8 mouse cellular contexts compared by ENCODE assay signal in genomic region chr3:108084767-108085270, GRCm38 (mm10). TPM values are rescaled to one million over a fixed set of nuclear protein-coding genes. Genes with fewer than 3 reads are reported as not detected.
DNase-seq lines count a peak whose midpoint lies in the region; ATAC-seq and TF ChIP-seq lines count a peak whose summit lies in the region.

No protein-coding gene starts in this region.

- no peak for DNase-seq in heart, postnatal 14 days
- no peak for DNase-seq in thymus, postnatal 14 days
- no peak for DNase-seq in kidney, adult 11 months

- intact Hi-C loops in heart, postnatal 14 days (cut with DNase I) = loop anchor here (5.0 kb wide), 1 partner anchor 117 kb away; the partner anchor contains the start of gene Cyb561d1

- TF ChIP-seq POLR2A in ES-Bruce4 (IDR thresholded peaks at IDR 0.05; ENCODE audit: insufficient read depth, low read length) = no peak

- WGBS in heart, embryonic 11.5 days (ENCODE audit: insufficient replicate concordance) = 18% methylated on average over 13 of the region's 13 CpGs
- WGBS in forebrain, embryonic 15.5 days = 15% methylated on average over 13 of the region's 13 CpGs
- WGBS in macrophage (ENCODE audit: missing documents) = 6% methylated on average over 13 of the region's 13 CpGs

- TF ChIP-seq EP300 in ES-Bruce4 (IDR thresholded peaks at IDR 0.05; ENCODE audit: insufficient read depth, low read depth, low read length) = no peak

- peaks cover 51% of the 10 kb centered on the region for H3K4me1 ChIP-seq in heart, embryonic 11.5 days (ENCODE audit: control insufficient read depth, insufficient read depth, low read length)
- H3K4me1 ChIP-seq in ES-Bruce4 (ENCODE audit: control insufficient read depth, insufficient read depth, low read length) = peaks cover 4% of the 10 kb centered on the region
- H3K4me1 ChIP-seq in forebrain, embryonic 15.5 days = peaks cover 50% of the 10 kb centered on the region

- no peaks in the 10 kb centered on the region for H3K36me3 ChIP-seq in heart, embryonic 11.5 days (ENCODE audit: control insufficient read depth, insufficient read depth, low read length)
- H3K36me3 ChIP-seq in ES-Bruce4 (ENCODE audit: control insufficient read depth, insufficient read depth, low read length, poor library complexity, severe bottlenecking) (no peaks in the 10 kb centered on the region), macrophage (ENCODE audit: inconsistent target) (peaks cover 8% of the 10 kb centered on the region; the same call in 1 of the 2 replicates)
- H3K36me3 ChIP-seq in forebrain, embryonic 15.5 days = no peaks in the 10 kb centered on the region

- TF ChIP-seq CTCF in ES-Bruce4 (IDR thresholded peaks at IDR 0.05; ENCODE audit: low read depth, low read length) = no peak

- ATAC-seq in heart, embryonic 11.5 days (replicated peaks; ENCODE audit: insufficient number of reproducible peaks, low FRiP score, low TSS enrichment) = 0 out of 2 replicates have a peak, but pooled peaks have one; percentile 0
- ATAC-seq in forebrain, embryonic 15.5 days (replicated peaks) = peak; percentile 55
- ATAC-seq in inflammation-experienced regulatory T-cells, adult 6 months = no peak

- H3K4me2 ChIP-seq in heart, embryonic 11.5 days = peak overlapping the region; percentile 95
- peak overlapping the region; percentile 100 for H3K4me2 ChIP-seq in forebrain, embryonic 15.5 days (replicated peaks)

- H3K27me3 ChIP-seq in heart, embryonic 11.5 days (ENCODE audit: control insufficient read depth, insufficient read depth, low read length) = no peaks in the 10 kb centered on the region
- no peaks in the 10 kb centered on the region for H3K27me3 ChIP-seq in ES-Bruce4 (ENCODE audit: control insufficient read depth, insufficient read depth, low read length, poor library complexity, severe bottlenecking)
- no peaks in the 10 kb centered on the region for H3K27me3 ChIP-seq in forebrain, embryonic 15.5 days

- peak overlapping the region; percentile 83 for H3K9ac ChIP-seq in heart, embryonic 11.5 days (ENCODE audit: low read depth, low read length)
- H3K9ac ChIP-seq in ES-Bruce4 (ENCODE audit: low read depth, poor library complexity, severe bottlenecking) = peak overlapping the region; percentile 79
- H3K9ac ChIP-seq in forebrain, embryonic 15.5 days (replicated peaks) = peak overlapping the region; percentile 62

- no peaks in the 10 kb centered on the region for H3K9me3 ChIP-seq in heart, embryonic 11.5 days (replicated peaks; ENCODE audit: control insufficient read depth, low read length)
- no peaks in the 10 kb centered on the region for H3K9me3 ChIP-seq in ES-Bruce4 (replicated peaks; ENCODE audit: control insufficient read depth, insufficient read depth, low read length, poor library complexity, severe bottlenecking)
- no peaks in the 10 kb centered on the region for H3K9me3 ChIP-seq in forebrain, embryonic 15.5 days

- peak overlapping the region; percentile 80 for H3K4me3 ChIP-seq in heart, embryonic 11.5 days (ENCODE audit: low read depth, low read length)
- peak overlapping the region; percentile 61 for H3K4me3 ChIP-seq in ES-Bruce4 (ENCODE audit: low read depth, low read length)
- peak overlapping the region; percentile 53 for H3K4me3 ChIP-seq in forebrain, embryonic 15.5 days
- peak overlapping the region; percentile 74 for H3K4me3 ChIP-seq in macrophage (ENCODE audit: inconsistent target)

- peaks cover 52% of the 10 kb centered on the region for H3K79me2 ChIP-seq in macrophage (ENCODE audit: inconsistent target)

- peak overlapping the region; percentile 91; the same call in 1 of the 2 replicates for H3K27ac ChIP-seq in heart, embryonic 11.5 days (ENCODE audit: low read depth, low read length)
- H3K27ac ChIP-seq in ES-Bruce4 (ENCODE audit: insufficient read depth, low read length) (no peak overlapping the region), macrophage (peak overlapping the region; percentile 66)
- H3K27ac ChIP-seq in forebrain, embryonic 15.5 days (replicated peaks) = peak overlapping the region; percentile 73

RNA-seq across cellular contexts. Expression of gene Ampd2, which starts 1.6 kb away (rescaled TPM):
- 30.6 and 32.1 TPM in 2 replicates for polyA plus RNA-seq in heart, embryonic 11.5 days (2014; fragmentation: Nextera tagmentation; extraction: Ambion mirVana)
- total RNA-seq in heart, postnatal 14 days (2021) = 1 to 10 TPM; 7.5 to 8.7 TPM
- polyA plus RNA-seq in ES-Bruce4 (2011; ENCODE audit: insufficient read depth, insufficient read length, low read depth, missing spikeins) (34.9 and 48.2 TPM in 2 replicates), macrophage (2018) (7.1 to 19.1 TPM (median 17.7 TPM) in 3 replicates)
- 49.4 and 50.7 TPM in 2 replicates for polyA plus RNA-seq in forebrain, embryonic 15.5 days (2015; fragmentation: Nextera tagmentation; extraction: Ambion mirVana)
- 100 to 1,000 TPM in 2 of 26 experiments, 10 to 100 TPM in 24; 21.4 to 129 (median 44.8) TPM for total RNA-seq in macrophage (2018; cell fraction: chromatin; rRNA removed)
- 10 to 100 TPM in 25 of 26 experiments, 1 to 10 TPM in 1; 9.3 to 16.5 (median 13.3) TPM for total RNA-seq in macrophage (2018; cell fraction: cytosol; rRNA removed)
- 100 to 1,000 TPM in 1 of 26 experiments, 10 to 100 TPM in 25; 12.7 to 107 (median 33.1) TPM for total RNA-seq in macrophage (2018; cell fraction: nucleus; rRNA removed)
- polyA plus RNA-seq in inflammation-experienced regulatory T-cells, adult 6 months (2017; shearing (Covaris generic)) = 10 to 100 TPM; 15.6 to 26.4 (median 18.1) TPM

RNA-seq across cellular contexts. Expression of gene Gnat2, which starts 7.8 kb away (rescaled TPM):
- 1.1 and 1.3 TPM in 2 replicates for polyA plus RNA-seq in heart, embryonic 11.5 days (2014; fragmentation: Nextera tagmentation; extraction: Ambion mirVana)
- under 1 TPM in 1 of 2 experiments, not detected in 1; 0.34 TPM for total RNA-seq in heart, postnatal 14 days (2021)
- 3.2 and 3.5 TPM in 2 replicates for polyA plus RNA-seq in ES-Bruce4 (2011; ENCODE audit: insufficient read depth, insufficient read length, low read depth, missing spikeins)
- 0.43 and 0.46 TPM in 2 replicates for polyA plus RNA-seq in forebrain, embryonic 15.5 days (2015; fragmentation: Nextera tagmentation; extraction: Ambion mirVana)
- not detected for total RNA-seq in macrophage (2018; cell fraction: chromatin; rRNA removed)
- under 1 TPM in 2 of 26 experiments, not detected in 24; 0.07 to 0.12 TPM for total RNA-seq in macrophage (2018; cell fraction: cytosol; rRNA removed)
- total RNA-seq in macrophage (2018; cell fraction: nucleus; rRNA removed) = not detected
- not detected in 3 replicates for polyA plus RNA-seq in macrophage (2018)
- not detected for polyA plus RNA-seq in inflammation-experienced regulatory T-cells, adult 6 months (2017; shearing (Covaris generic))

RNA-seq across cellular contexts. Expression of gene Gstm4, which starts 40.1 kb away (rescaled TPM):
- 14.7 and 17.7 TPM in 2 replicates for polyA plus RNA-seq in heart, embryonic 11.5 days (2014; fragmentation: Nextera tagmentation; extraction: Ambion mirVana)
- total RNA-seq in heart, postnatal 14 days (2021) = 10 to 100 TPM in 1 of 2 experiments, 1 to 10 TPM in 1; 9.2 to 10.1 TPM
- polyA plus RNA-seq in ES-Bruce4 (2011; ENCODE audit: insufficient read depth, insufficient read length, low read depth, missing spikeins) (14.0 and 15.1 TPM in 2 replicates), macrophage (2018) (10.1 to 17.6 TPM (median 15.1 TPM) in 3 replicates)
- 12.4 and 15.1 TPM in 2 replicates for polyA plus RNA-seq in forebrain, embryonic 15.5 days (2015; fragmentation: Nextera tagmentation; extraction: Ambion mirVana)
- total RNA-seq in macrophage (2018; cell fraction: chromatin; rRNA removed) = 1 to 10 TPM in 23 of 26 experiments, under 1 TPM in 3; 0.41 to 9.7 (median 3.6) TPM
- total RNA-seq in macrophage (2018; cell fraction: cytosol; rRNA removed) = 10 to 100 TPM; 11.5 to 20.9 (median 17.0) TPM
- 10 to 100 TPM in 10 of 26 experiments, 1 to 10 TPM in 16; 1.9 to 13.9 (median 8.5) TPM for total RNA-seq in macrophage (2018; cell fraction: nucleus; rRNA removed)
- 1 to 10 TPM; 3.1 to 5.5 (median 5.0) TPM for polyA plus RNA-seq in inflammation-experienced regulatory T-cells, adult 6 months (2017; shearing (Covaris generic))
